Mouse (Mus musculus) neural tube, embryonic 11.5 days (tissue): Measurements from ENCODE around the gene Ptms. TPM values are rescaled to one million over a fixed set of nuclear protein-coding genes. Genes with fewer than 3 reads are reported as not detected.

ENCODE experiments used
- ATAC-seq: fragments of 200-750 bp; cut with Nextera tagmentation; 2 replicates; pipeline ENCODE4 v1.8.0; 2017; ENCODE audit warnings: moderate number of reproducible peaks, mild to moderate bottlenecking, moderate TSS enrichment, moderate library complexity; ENCODE audit not compliant: insufficient read depth, low FRiP score, low TSS enrichment
- DNase-seq: peaks from one replicate; pipeline ENCODE4 v3.0.0-alpha.2; 2015; ENCODE audit warnings: low spot score
- H3K27ac ChIP-seq: fragments of 300-500 bp; sonication (generic); 2 replicates; pipeline ENCODE4 v1.5.1; 2014; ENCODE audit warnings: low read depth, mild to moderate bottlenecking, low read length
- H3K27me3 ChIP-seq: fragments of 300-500 bp; sonication (generic); 2 replicates; pipeline ENCODE4 v1.6.1; 2014; ENCODE audit warnings: mild to moderate bottlenecking, low read length, mixed read lengths; ENCODE audit not compliant: control insufficient read depth, insufficient read depth
- H3K36me3 ChIP-seq: fragments of 300-500 bp; sonication (generic); 2 replicates; pipeline ENCODE4 v1.6.1; 2014; ENCODE audit warnings: mild to moderate bottlenecking, low read length, moderate library complexity, mixed read lengths; ENCODE audit not compliant: control insufficient read depth, insufficient read depth
- H3K4me1 ChIP-seq: fragments of 300-500 bp; sonication (generic); 2 replicates; pipeline ENCODE4 v1.6.1; 2014; ENCODE audit warnings: low read length, mixed read lengths; ENCODE audit not compliant: control insufficient read depth, insufficient read depth
- H3K4me2 ChIP-seq: fragments of 300-500 bp; sonication (generic); 2 replicates; pipeline ENCODE4 v1.6.1; 2014; ENCODE audit warnings: low read depth, mild to moderate bottlenecking, moderate library complexity
- H3K4me3 ChIP-seq: fragments of 300-500 bp; sonication (generic); 2 replicates; pipeline ENCODE4 v1.5.1; 2014; ENCODE audit warnings: low read depth, low read length
- H3K9ac ChIP-seq: fragments of 300-500 bp; sonication (generic); 2 replicates; pipeline ENCODE4 v1.6.1; 2014; ENCODE audit warnings: mild to moderate bottlenecking, low read length
- H3K9me3 ChIP-seq: fragments of 300-500 bp; sonication (generic); 2 replicates; pipeline ENCODE4 v1.6.1; 2016; ENCODE audit warnings: low read length; ENCODE audit not compliant: control insufficient read depth
- WGBS: fragments of 180-500 bp; shearing (Covaris S2); extraction: QIAGEN DNeasy Blood & Tissue Kit; methylation state at CpG from one replicate; pipeline ENCODE4 v1.1.7; 2014; 5-methylcytosine and 5-hydroxymethylcytosine counted together
- polyA plus RNA-seq: library from polyadenylated mRNA; unstranded; fragments of >200 nt; fragmentation: Nextera tagmentation; extraction: Ambion mirVana; gene quantifications from 2 replicates; pipeline ENCODE4 v1.2.1, GENCODE M21; 2014

Gene Ptms
- polyA plus RNA-seq, 1 experiment from 2014 or later, result 345 TPM

GRCm38 (mm10) chr6:124920318-124921085, 599 bp upstream of the Ptms start:
- Histone ChIP-seq H3K27me3 (no peaks in the 10 kb centered on the region), H3K4me3 (peak overlapping the region; percentile 20; the same call in 1 of the 2 replicates), H3K9ac (peak overlapping the region; percentile 41), H3K9me3 (no peaks in the 10 kb centered on the region), H3K4me1 (peaks cover 29% of the 10 kb centered on the region), H3K4me2 (peak overlapping the region; percentile 34), H3K36me3 (no peaks in the 10 kb centered on the region), H3K27ac (peak overlapping the region; percentile 97)
- WGBS, result 24% methylated on average over 9 of the region's 9 CpGs
- ATAC-seq (no peak), DNase-seq (no peak)

DNA sequence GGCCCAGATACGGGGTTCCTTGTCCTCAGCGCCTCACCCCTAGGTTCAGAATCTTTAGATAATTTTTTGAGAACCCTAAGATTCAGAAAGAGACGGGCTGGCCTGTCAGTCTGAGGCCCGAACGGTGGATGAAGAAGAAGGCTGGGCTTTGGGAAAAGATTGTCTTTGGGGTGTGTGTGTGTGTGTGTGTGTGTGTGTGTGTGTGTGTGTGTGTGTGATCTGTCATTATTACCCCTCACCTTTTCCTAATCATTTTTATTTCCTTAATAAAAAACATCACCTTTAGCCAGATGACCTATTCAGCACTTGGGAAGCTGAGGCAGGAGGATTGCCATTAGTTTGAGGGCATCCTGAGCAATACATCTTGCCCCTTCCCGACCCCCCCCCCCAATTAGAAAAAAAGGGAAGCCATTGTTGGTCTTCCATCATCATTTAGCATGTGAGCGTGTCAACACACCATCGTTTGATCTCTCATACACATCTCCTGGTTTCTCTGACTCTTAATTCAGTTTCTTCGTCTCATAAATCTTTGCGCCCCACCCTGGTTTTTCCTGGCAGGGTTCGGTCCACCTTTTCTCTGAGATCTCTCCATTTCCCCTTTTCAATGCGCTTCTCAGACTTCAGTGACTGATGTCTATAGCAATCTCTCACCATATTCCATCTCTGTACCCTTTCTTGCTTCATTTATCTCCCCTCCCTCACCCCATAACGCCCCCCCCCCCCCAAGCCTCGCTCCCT, 844 bp downstream of the Ptms start:
- peak overlapping the region; percentile 98 for H3K4me2 ChIP-seq
- H3K27me3 ChIP-seq, result no peaks in the 10 kb centered on the region
- DNase-seq (no peak), ATAC-seq (no peak)
- H3K4me1 ChIP-seq, result peaks cover 31% of the 10 kb centered on the region
- peak overlapping the region; percentile 100 for H3K27ac ChIP-seq
- no peaks in the 10 kb centered on the region for H3K9me3 ChIP-seq
- peak overlapping the region; percentile 92; the same call in 1 of the 2 replicates for H3K4me3 ChIP-seq
- H3K9ac ChIP-seq, result peak overlapping the region; percentile 99
- H3K36me3 ChIP-seq, result peaks cover 6% of the 10 kb centered on the region
- WGBS, result 23% methylated on average over 13 of the region's 14 CpGs

- peak overlapping the region; percentile 92 for H3K4me3 ChIP-seq
- no peaks in the 10 kb centered on the region for H3K27me3 ChIP-seq
- H3K9me3 ChIP-seq, result no peaks in the 10 kb centered on the region
- H3K4me2 ChIP-seq, result peak overlapping the region; percentile 98
- ATAC-seq (no peak), DNase-seq (no peak)
- WGBS, result 10% methylated on average over 7 of the region's 7 CpGs
- peaks cover 9% of the 10 kb centered on the region for H3K36me3 ChIP-seq
- H3K4me1 ChIP-seq, result peaks cover 31% of the 10 kb centered on the region
- peak overlapping the region; percentile 100 for H3K27ac ChIP-seq
- H3K9ac ChIP-seq, result peak overlapping the region; percentile 99
Measured at GRCm38 (mm10) chr6:124918331-124918690, 1.6 kb downstream of the Ptms start.

- WGBS, result 1% methylated on average over 40 of the region's 89 CpGs
- peaks cover 31% of the 10 kb centered on the region for H3K4me1 ChIP-seq
- H3K4me3 ChIP-seq, result peak overlapping the region; percentile 92
- DNase-seq, result peak; percentile 92
- H3K9ac ChIP-seq, result peak overlapping the region; percentile 99
- peaks cover 11% of the 10 kb centered on the region for H3K36me3 ChIP-seq
- H3K27ac ChIP-seq, result peak overlapping the region; percentile 100
- no peaks in the 10 kb centered on the region for H3K27me3 ChIP-seq
- peak overlapping the region; percentile 98 for H3K4me2 ChIP-seq
- ATAC-seq, result peak; percentile 63
- no peaks in the 10 kb centered on the region for H3K9me3 ChIP-seq
Measured at GRCm38 (mm10) chr6:124917518-124918330, 2.2 kb downstream of the Ptms start.

GRCm38 (mm10) chr6:124916695-124917517, 3.0 kb downstream of the Ptms start:
- peaks cover 30% of the 10 kb centered on the region for H3K4me1 ChIP-seq
- H3K4me3 ChIP-seq, result peak overlapping the region; percentile 92
- H3K27ac ChIP-seq, result peak overlapping the region; percentile 100
- under 1% methylated on average over 43 of the region's 67 CpGs for WGBS
- peak overlapping the region; percentile 99 for H3K9ac ChIP-seq
- no peaks in the 10 kb centered on the region for H3K9me3 ChIP-seq
- peak overlapping the region; percentile 98 for H3K4me2 ChIP-seq
- ATAC-seq (peak; percentile 56), DNase-seq (peak; percentile 94)
- H3K27me3 ChIP-seq, result no peaks in the 10 kb centered on the region
- H3K36me3 ChIP-seq, result peaks cover 11% of the 10 kb centered on the region

- peaks cover 11% of the 10 kb centered on the region for H3K36me3 ChIP-seq
- H3K4me1 ChIP-seq, result peaks cover 26% of the 10 kb centered on the region
- DNase-seq, result peak; percentile 40
- H3K4me2 ChIP-seq, result peak overlapping the region; percentile 98
- no peaks in the 10 kb centered on the region for H3K9me3 ChIP-seq
- H3K27ac ChIP-seq, result peak overlapping the region; percentile 100
- no peak for ATAC-seq
- WGBS, result 11% methylated on average over 12 of the region's 12 CpGs
- peak overlapping the region; percentile 99 for H3K9ac ChIP-seq
- H3K27me3 ChIP-seq, result no peaks in the 10 kb centered on the region
- peak overlapping the region; percentile 92 for H3K4me3 ChIP-seq
Measured at GRCm38 (mm10) chr6:124915942-124916694, 3.8 kb downstream of the Ptms start.

GRCm38 (mm10) chr6:124915160-124915941, 4.6 kb downstream of the Ptms start:
- H3K36me3 ChIP-seq, result peaks cover 11% of the 10 kb centered on the region
- H3K27ac ChIP-seq, result peak overlapping the region; percentile 100
- H3K4me3 ChIP-seq, result peak overlapping the region; percentile 92
- no peaks in the 10 kb centered on the region for H3K27me3 ChIP-seq
- H3K9me3 ChIP-seq, result no peaks in the 10 kb centered on the region
- H3K4me1 ChIP-seq, result peaks cover 20% of the 10 kb centered on the region
- ATAC-seq (no peak), DNase-seq (peak; percentile 40)
- WGBS, result 13% methylated on average over 22 of the region's 22 CpGs
- H3K9ac ChIP-seq, result peak overlapping the region; percentile 99
- peak overlapping the region; percentile 98 for H3K4me2 ChIP-seq
